Mouse (Mus musculus) E14TG2a.4 (cell line): ENCODE data around the gene Gstt3.

Source experiments
- CTCF ChIP-seq: conservative IDR thresholded peaks from 2 replicates; pipeline ENCODE4 v1.5.1; 2014; ENCODE audit warnings: low read length
- POU5F1 ChIP-seq: IDR thresholded peaks from 2 replicates; pipeline ENCODE4 v1.6.1; 2014; ENCODE audit warnings: low read length, borderline replicate concordance

DNA sequence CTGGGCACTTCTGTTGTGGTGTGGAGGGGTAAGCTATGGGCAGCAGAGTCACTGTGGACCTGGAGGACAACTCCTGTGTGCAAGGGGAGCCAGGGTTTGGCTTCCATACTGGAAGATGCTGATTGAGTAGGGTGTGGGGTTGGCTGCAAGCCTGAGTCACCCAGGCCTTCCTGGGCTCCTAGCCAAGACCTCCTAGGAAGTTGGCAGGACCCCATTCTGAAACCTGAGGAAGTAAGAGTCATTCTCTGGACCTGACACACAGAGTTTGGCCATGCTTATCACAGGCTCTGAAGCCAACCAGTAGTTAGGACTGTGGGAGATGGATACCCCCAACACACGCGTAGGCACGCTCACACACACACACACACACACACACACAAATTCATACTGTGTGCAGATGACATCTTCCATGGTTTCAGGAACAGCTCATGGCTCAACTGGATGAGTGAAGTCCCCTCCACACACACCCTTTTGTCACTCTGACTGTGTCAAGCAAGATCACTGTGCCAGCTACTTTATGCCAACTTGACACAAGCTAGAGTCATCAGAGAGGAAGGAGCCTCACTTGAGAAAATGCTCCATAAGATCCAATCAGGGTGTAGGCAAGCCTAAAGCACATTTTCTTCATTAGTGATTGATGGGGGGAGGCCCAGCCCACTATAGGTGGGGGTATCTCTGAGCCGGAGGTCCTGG is 46.6 kb upstream of the Gstt3 start:
- TF ChIP-seq CTCF (no peak), POU5F1 (no peak)
